Mouse (Mus musculus): ENCODE data around the gene Ndufs5.
A peak's percentile ranks its signal among the peaks of the same experiment; 100 is the strongest.

DNA sequence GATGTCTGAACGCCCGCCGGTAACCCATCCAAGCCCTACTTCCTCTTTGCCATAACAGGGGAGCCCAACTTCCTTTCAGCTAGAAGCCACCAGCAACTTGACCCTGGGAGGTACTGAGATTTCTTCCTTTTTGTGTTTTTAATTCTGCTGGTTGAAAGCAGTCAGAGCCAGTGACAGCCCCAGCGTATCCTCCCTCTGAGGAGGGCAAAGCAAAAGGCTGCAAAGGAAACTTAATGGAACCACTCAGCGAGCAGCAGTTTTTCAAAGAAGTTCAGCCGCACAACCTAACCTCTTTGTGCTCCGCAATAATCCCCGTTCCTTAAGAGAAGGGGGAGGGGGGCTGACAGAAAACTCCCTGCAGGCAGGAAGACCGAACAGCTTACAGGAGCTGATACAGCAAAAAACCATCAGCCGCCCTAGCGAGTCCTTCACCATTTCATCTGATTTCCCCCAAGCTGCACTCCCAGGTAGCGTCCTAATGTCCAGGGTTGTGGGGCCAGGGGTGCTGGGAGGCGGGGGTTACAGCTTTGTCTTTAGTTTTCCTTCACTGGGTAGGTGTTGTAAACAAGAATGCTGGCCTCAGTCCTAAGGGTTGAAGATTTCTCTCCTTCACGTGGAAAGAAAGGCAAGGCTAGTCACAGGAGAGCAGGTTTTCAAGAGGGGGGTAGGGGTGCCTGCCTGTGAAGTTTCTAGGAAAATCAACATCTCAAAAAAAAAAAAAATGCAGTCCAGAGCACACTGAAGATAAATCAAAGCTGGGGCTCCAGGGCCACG is 54.9 kb downstream of the Ndufs5 start:
- no peak for TF ChIP-seq CTCF (conservative IDR thresholded peaks at IDR 0.05; ENCODE audit: low read length)
- no peak for TF ChIP-seq POU5F1 (IDR thresholded peaks at IDR 0.05; ENCODE audit: borderline replicate concordance, low read length)
- peak; percentile 73; the same call in 1 of the 2 replicates for TF ChIP-seq NANOG (IDR thresholded peaks at IDR 0.05; ENCODE audit: borderline replicate concordance, low read length)
